Mouse (Mus musculus) lung, postnatal 36 days (tissue): ENCODE data around the gene Tuba1c.
"Not testable (repeated sequence)": the region's sequence is repeated elsewhere in the genome, so short reads cannot be mapped to it uniquely, and the experiment has no call there.

Experiments used
- DNase-seq: peaks from one replicate; pipeline ENCODE4 v3.0.0; 2022; ENCODE audit warnings: mixed read lengths

Gene Tuba1c

GRCm38 (mm10) chr15:99032041-99032725 lies 2.5 kb downstream of the Tuba1c start:
- peak; percentile 39 for DNase-seq

GRCm38 (mm10) chr15:99032726-99033250 lies 3.1 kb downstream of the Tuba1c start:
- DNase-seq: no peak

- no peak for DNase-seq
Observed at GRCm38 (mm10) chr15:99033498-99034270, 4.0 kb downstream of the Tuba1c start.

GRCm38 (mm10) chr15:99035431-99035830 lies 5.7 kb downstream of the Tuba1c start:
- no peak for DNase-seq

GRCm38 (mm10) chr15:99036249-99036905 lies 6.7 kb downstream of the Tuba1c start:
- peak; percentile 75 for DNase-seq

- DNase-seq: no peak
Observed at GRCm38 (mm10) chr15:99038025-99038424, 8.3 kb downstream of the Tuba1c start.

- DNase-seq: no peak
Observed at GRCm38 (mm10) chr15:99038797-99039196, 9.1 kb downstream of the Tuba1c start.

GRCm38 (mm10) chr15:99039306-99039705 lies 9.6 kb downstream of the Tuba1c start:
- DNase-seq: no peak

GRCm38 (mm10) chr15:99039996-99040919 lies 10.6 kb downstream of the Tuba1c start:
- no peak for DNase-seq

GRCm38 (mm10) chr15:99040920-99041856 lies 11.5 kb downstream of the Tuba1c start:
- DNase-seq: no peak

GRCm38 (mm10) chr15:99042334-99042733 lies 12.6 kb downstream of the Tuba1c start:
- DNase-seq: no peak

- peak; percentile 45 for DNase-seq
Observed at GRCm38 (mm10) chr15:99044854-99045253, 15.2 kb downstream of the Tuba1c start.

GRCm38 (mm10) chr15:99045734-99046133 lies 16.0 kb downstream of the Tuba1c start:
- DNase-seq: not testable (repeated sequence)

GRCm38 (mm10) chr15:99049473-99050253 lies 20.0 kb downstream of the Tuba1c start:
- DNase-seq: peak; percentile 75

- peak; percentile 27 for DNase-seq
Observed at GRCm38 (mm10) chr15:99053373-99053772, 23.7 kb downstream of the Tuba1c start.

GRCm38 (mm10) chr15:99055040-99055439 lies 25.3 kb downstream of the Tuba1c start, which contains the start of gene Prph:
Prph (plus strand) TSS chr15:99055174.
- no peak for DNase-seq

GRCm38 (mm10) chr15:99055511-99055961 lies 25.8 kb downstream of the Tuba1c start:
- no peak for DNase-seq

- peak; percentile 23 for DNase-seq
Observed at GRCm38 (mm10) chr15:99056332-99056731, 26.6 kb downstream of the Tuba1c start.

- DNase-seq: no peak
Observed at GRCm38 (mm10) chr15:99065557-99066165, 36.0 kb downstream of the Tuba1c start.

- DNase-seq: no peak
Observed at GRCm38 (mm10) chr15:99071988-99072387, 42.3 kb downstream of the Tuba1c start.
